Mouse (Mus musculus): ENCODE results near the gene Hsf2. TPM values are rescaled to one million over a fixed set of nuclear protein-coding genes. Genes with fewer than 3 reads are reported as not detected.

Gene Hsf2
- polyA plus RNA-seq, 1 experiment from 2014 or later = 12.7 TPM

- no peaks in the 10 kb centered on the region for H3K36me3 ChIP-seq (ENCODE audit: control insufficient read depth, insufficient read depth, low read length)
- H3K4me1 ChIP-seq (replicated peaks; ENCODE audit: control insufficient read depth, insufficient read depth) = no peaks in the 10 kb centered on the region
- under 1% methylated on average over 41 of the region's 65 CpGs for WGBS
- peak; percentile 85 for ATAC-seq (ENCODE audit: low FRiP score, low TSS enrichment)
- TF ChIP-seq EP300 (optimal IDR thresholded peaks at IDR 0.05) (no peak), CTCF (IDR thresholded peaks at IDR 0.05; ENCODE audit: low read depth) (no peak)
- no peaks in the 10 kb centered on the region for H3K9me3 ChIP-seq (ENCODE audit: control insufficient read depth, low read length)
- H3K4me3 ChIP-seq (ENCODE audit: low read depth, low read length) = peak overlapping the region; percentile 86
- H3K27ac ChIP-seq (replicated peaks) = peak overlapping the region; percentile 94
- no peaks in the 10 kb centered on the region for H3K27me3 ChIP-seq (ENCODE audit: control insufficient read depth, insufficient read depth, low read length)
- peak; percentile 88 for DNase-seq (ENCODE audit: low spot score)
- peak overlapping the region; percentile 93 for H3K9ac ChIP-seq (ENCODE audit: low read length)
- peak overlapping the region; percentile 66 for H3K4me2 ChIP-seq (replicated peaks; ENCODE audit: low read depth)
Observed at GRCm38 (mm10) chr10:57486542-57487071, 422 bp downstream of the Hsf2 start.

GRCm38 (mm10) chr10:57487201-57487600, 1.0 kb downstream of the Hsf2 start:
- no peaks in the 10 kb centered on the region for H3K4me1 ChIP-seq (replicated peaks; ENCODE audit: control insufficient read depth, insufficient read depth)
- no peaks in the 10 kb centered on the region for H3K9me3 ChIP-seq (ENCODE audit: control insufficient read depth, low read length)
- H3K36me3 ChIP-seq (ENCODE audit: control insufficient read depth, insufficient read depth, low read length) = no peaks in the 10 kb centered on the region
- no peak for TF ChIP-seq EP300 (optimal IDR thresholded peaks at IDR 0.05)
- no peak for TF ChIP-seq CTCF (IDR thresholded peaks at IDR 0.05; ENCODE audit: low read depth)
- 1% methylated on average over 8 of the region's 8 CpGs for WGBS
- DNase-seq (ENCODE audit: low spot score) (no peak), ATAC-seq (ENCODE audit: low FRiP score, low TSS enrichment) (no peak)
- H3K27ac ChIP-seq (replicated peaks) = no peak overlapping the region
- H3K4me3 ChIP-seq (ENCODE audit: low read depth, low read length) = peak overlapping the region; percentile 86
- no peaks in the 10 kb centered on the region for H3K27me3 ChIP-seq (ENCODE audit: control insufficient read depth, insufficient read depth, low read length)
- H3K4me2 ChIP-seq (replicated peaks; ENCODE audit: low read depth) = peak overlapping the region; percentile 66
- H3K9ac ChIP-seq (ENCODE audit: low read length) = peak overlapping the region; percentile 93

DNA sequence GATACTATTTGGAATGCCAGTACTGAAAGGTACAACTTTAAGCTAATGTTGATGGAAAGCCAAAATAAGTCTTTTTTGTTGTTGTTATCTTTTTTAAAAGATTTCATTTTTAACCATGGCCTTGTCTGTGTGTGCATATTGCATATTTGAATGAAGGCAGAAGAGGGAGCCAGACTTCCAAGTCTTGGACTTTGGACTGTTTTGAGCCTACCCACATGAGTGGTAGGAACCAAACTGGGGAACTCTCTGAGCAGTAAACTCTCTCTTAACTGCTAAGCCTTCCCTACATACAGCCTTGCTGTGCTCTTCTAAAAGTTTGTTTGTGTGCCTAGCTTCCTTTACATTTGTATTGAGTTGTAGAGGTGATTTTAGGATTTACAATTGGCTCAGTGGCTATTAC, 2.4 kb downstream of the Hsf2 start:
- Histone ChIP-seq H3K36me3 (ENCODE audit: control insufficient read depth, insufficient read depth, low read length) (no peaks in the 10 kb centered on the region), H3K4me2 (replicated peaks; ENCODE audit: low read depth) (no peak overlapping the region), H3K9me3 (ENCODE audit: control insufficient read depth, low read length) (no peaks in the 10 kb centered on the region), H3K4me1 (replicated peaks; ENCODE audit: control insufficient read depth, insufficient read depth) (no peaks in the 10 kb centered on the region), H3K4me3 (ENCODE audit: low read depth, low read length) (no peak overlapping the region), H3K9ac (ENCODE audit: low read length) (no peak overlapping the region), H3K27me3 (ENCODE audit: control insufficient read depth, insufficient read depth, low read length) (no peaks in the 10 kb centered on the region), H3K27ac (replicated peaks) (no peak overlapping the region)
- TF ChIP-seq EP300 (optimal IDR thresholded peaks at IDR 0.05) (no peak), CTCF (IDR thresholded peaks at IDR 0.05; ENCODE audit: low read depth) (peak; percentile 47)
- ATAC-seq (ENCODE audit: low FRiP score, low TSS enrichment) (no peak), DNase-seq (ENCODE audit: low spot score) (no peak)

DNA sequence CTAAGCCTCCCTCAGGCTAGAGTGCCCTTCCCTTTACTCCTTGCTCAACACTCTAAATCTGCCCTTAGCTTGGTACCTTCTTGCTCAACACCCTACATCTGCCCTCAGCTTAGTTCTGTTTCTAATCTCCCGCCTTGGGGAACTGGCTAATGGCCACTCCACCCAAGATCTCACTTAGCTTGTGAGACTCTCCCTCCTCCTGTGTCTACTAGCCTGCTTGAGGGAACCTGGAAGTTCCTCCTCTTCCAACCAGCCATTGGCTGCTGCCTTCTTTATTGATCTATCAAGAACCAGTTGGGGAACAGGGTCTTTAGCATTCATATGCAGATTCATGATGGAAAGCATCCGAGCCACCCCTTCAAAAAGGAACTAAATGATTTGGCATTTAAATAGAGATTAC, 5.9 kb downstream of the Hsf2 start:
- WGBS = 78% methylated on average over 2 of the region's 2 CpGs
- Histone ChIP-seq H3K4me1 (replicated peaks; ENCODE audit: control insufficient read depth, insufficient read depth) (no peaks in the 10 kb centered on the region), H3K27me3 (ENCODE audit: control insufficient read depth, insufficient read depth, low read length) (no peaks in the 10 kb centered on the region), H3K9ac (ENCODE audit: low read length) (no peak overlapping the region), H3K36me3 (ENCODE audit: control insufficient read depth, insufficient read depth, low read length) (no peaks in the 10 kb centered on the region), H3K9me3 (ENCODE audit: control insufficient read depth, low read length) (no peaks in the 10 kb centered on the region), H3K4me2 (replicated peaks; ENCODE audit: low read depth) (no peak overlapping the region), H3K4me3 (ENCODE audit: low read depth, low read length) (no peak overlapping the region), H3K27ac (replicated peaks) (no peak overlapping the region)
- TF ChIP-seq CTCF (IDR thresholded peaks at IDR 0.05; ENCODE audit: low read depth) (no peak), EP300 (optimal IDR thresholded peaks at IDR 0.05) (no peak)
- ATAC-seq (ENCODE audit: low FRiP score, low TSS enrichment) = peak; percentile 70
- no peak for DNase-seq (ENCODE audit: low spot score)

GRCm38 (mm10) chr10:57499414-57500156, 13.4 kb downstream of the Hsf2 start:
- no peaks in the 10 kb centered on the region for H3K27me3 ChIP-seq (ENCODE audit: control insufficient read depth, insufficient read depth, low read length)
- H3K4me2 ChIP-seq (replicated peaks; ENCODE audit: low read depth) = no peak overlapping the region
- H3K4me3 ChIP-seq (ENCODE audit: low read depth, low read length) = no peak overlapping the region
- peak; percentile 76; the same call in 1 of the 2 replicates for ATAC-seq (ENCODE audit: low FRiP score, low TSS enrichment)
- no peaks in the 10 kb centered on the region for H3K36me3 ChIP-seq (ENCODE audit: control insufficient read depth, insufficient read depth, low read length)
- no peaks in the 10 kb centered on the region for H3K9me3 ChIP-seq (ENCODE audit: control insufficient read depth, low read length)
- no peak for TF ChIP-seq CTCF (IDR thresholded peaks at IDR 0.05; ENCODE audit: low read depth)
- TF ChIP-seq EP300 (optimal IDR thresholded peaks at IDR 0.05) = no peak
- H3K9ac ChIP-seq (ENCODE audit: low read length) = no peak overlapping the region
- DNase-seq (ENCODE audit: low spot score) = no peak
- H3K27ac ChIP-seq (replicated peaks) = no peak overlapping the region
- H3K4me1 ChIP-seq (replicated peaks; ENCODE audit: control insufficient read depth, insufficient read depth) = no peaks in the 10 kb centered on the region
- 59% methylated on average over 9 of the region's 9 CpGs for WGBS

- no peak overlapping the region for H3K9ac ChIP-seq (ENCODE audit: low read length)
- H3K4me3 ChIP-seq (ENCODE audit: low read depth, low read length) = no peak overlapping the region
- TF ChIP-seq CTCF (IDR thresholded peaks at IDR 0.05; ENCODE audit: low read depth) (no peak), EP300 (optimal IDR thresholded peaks at IDR 0.05) (no peak)
- no peaks in the 10 kb centered on the region for H3K27me3 ChIP-seq (ENCODE audit: control insufficient read depth, insufficient read depth, low read length)
- 99% methylated on average over 2 of the region's 2 CpGs for WGBS
- H3K4me2 ChIP-seq (replicated peaks; ENCODE audit: low read depth) = no peak overlapping the region
- no peaks in the 10 kb centered on the region for H3K9me3 ChIP-seq (ENCODE audit: control insufficient read depth, low read length)
- ATAC-seq (ENCODE audit: low FRiP score, low TSS enrichment) = no peak
- no peak for DNase-seq (ENCODE audit: low spot score)
- peaks cover 13% of the 10 kb centered on the region for H3K36me3 ChIP-seq (ENCODE audit: control insufficient read depth, insufficient read depth, low read length)
- no peak overlapping the region for H3K27ac ChIP-seq (replicated peaks)
- no peaks in the 10 kb centered on the region for H3K4me1 ChIP-seq (replicated peaks; ENCODE audit: control insufficient read depth, insufficient read depth)
Observed at GRCm38 (mm10) chr10:57514616-57515015, 28.4 kb downstream of the Hsf2 start.
